Mouse (Mus musculus): Measurements from ENCODE around the gene Gpc6.

The Gpc6 gene

DNA sequence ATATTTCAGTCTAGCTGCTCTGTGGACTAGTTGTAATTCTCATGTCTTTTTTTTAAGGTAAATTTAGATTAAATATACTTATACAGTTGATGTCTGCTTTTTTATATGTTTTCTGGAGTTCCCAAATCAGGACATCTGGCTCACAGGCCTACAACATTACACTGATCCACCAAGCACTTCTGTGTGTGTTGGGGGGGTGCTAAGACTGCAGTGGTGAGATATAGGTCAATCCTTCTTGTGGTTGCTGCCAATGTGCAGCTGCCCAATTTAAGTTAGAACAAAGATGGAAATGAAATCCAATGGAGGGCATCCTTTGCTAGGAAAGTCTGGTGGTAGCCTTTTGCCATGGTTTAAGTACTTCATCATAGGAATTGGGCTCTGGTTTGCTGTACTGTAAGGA lies 340.5 kb downstream of the Gpc6 start:
- no peak for DNase-seq

GRCm38 (mm10) chr14:117267823-117268601 lies 342.9 kb downstream of the Gpc6 start:
- DNase-seq = peak; percentile 7

GRCm38 (mm10) chr14:117283631-117284030 lies 358.5 kb downstream of the Gpc6 start:
- DNase-seq = no peak

DNA sequence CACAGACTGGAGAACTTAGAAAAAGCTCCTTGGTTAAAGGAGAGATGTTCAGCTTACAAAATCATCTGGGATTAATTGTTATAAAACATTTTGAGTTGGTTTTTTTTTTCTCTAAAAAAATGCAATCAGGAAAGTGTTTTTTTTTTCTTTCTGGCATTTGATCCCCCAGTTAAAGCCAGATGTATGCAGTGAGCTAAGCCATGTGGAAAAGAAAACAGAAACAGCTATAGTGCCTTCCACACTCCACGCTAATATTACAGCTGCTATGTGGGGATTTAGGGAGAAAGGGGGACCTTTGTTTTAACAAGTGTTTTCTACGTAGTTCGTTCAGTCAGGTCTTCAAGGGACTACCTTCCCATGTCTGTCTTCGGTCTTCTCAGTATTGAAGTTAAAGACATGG lies 368.6 kb downstream of the Gpc6 start:
- no peak for DNase-seq

DNA sequence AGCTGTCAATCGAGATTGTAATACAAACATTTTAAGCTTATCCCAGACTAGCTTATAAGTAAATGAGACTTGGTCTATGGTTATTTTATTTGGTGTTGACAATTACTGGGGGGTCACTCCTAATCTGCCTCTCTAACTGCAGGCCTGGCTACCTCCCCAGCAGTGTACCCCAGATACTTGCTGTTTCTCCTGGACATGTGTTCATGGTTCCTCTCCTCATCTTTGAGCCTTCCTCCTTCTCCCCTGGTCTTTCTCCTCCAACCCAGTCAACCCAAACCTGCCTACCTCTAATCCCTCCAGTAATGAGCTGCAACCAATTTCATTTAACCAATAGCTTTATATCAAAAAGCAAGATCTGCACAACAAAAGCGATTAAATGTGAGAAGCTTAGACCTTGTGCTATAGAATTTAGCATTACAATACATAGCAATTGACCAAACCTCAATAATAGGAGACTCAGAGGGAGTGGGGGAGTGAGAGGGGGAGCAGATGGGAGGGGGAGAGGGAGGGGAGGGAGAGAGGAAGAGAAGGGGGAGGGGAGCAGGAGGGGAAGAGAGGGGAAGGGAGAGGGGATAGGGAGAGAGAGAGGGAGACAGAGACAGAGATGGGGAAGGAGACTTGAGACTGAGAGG lies 371.2 kb downstream of the Gpc6 start:
- no peak for DNase-seq

DNA sequence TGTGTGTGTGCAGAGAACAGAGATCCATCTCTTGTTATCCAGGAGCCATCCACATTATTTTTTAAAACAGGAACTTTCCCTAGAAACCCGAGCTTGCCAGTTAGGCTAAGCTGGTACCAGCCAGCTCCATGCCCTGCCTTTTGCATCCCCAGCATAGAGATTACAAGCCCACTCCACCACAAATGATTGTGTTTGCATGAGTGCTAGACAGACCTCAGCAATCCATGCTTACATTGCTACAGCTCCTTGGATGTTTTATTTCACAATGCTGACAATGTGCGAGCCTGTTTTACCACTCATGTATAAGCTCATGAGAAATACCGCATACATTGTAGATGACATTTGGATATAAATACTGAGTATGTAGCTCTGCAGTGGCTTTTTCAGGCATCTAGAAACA lies 375.9 kb downstream of the Gpc6 start:
- DNase-seq = no peak

DNA sequence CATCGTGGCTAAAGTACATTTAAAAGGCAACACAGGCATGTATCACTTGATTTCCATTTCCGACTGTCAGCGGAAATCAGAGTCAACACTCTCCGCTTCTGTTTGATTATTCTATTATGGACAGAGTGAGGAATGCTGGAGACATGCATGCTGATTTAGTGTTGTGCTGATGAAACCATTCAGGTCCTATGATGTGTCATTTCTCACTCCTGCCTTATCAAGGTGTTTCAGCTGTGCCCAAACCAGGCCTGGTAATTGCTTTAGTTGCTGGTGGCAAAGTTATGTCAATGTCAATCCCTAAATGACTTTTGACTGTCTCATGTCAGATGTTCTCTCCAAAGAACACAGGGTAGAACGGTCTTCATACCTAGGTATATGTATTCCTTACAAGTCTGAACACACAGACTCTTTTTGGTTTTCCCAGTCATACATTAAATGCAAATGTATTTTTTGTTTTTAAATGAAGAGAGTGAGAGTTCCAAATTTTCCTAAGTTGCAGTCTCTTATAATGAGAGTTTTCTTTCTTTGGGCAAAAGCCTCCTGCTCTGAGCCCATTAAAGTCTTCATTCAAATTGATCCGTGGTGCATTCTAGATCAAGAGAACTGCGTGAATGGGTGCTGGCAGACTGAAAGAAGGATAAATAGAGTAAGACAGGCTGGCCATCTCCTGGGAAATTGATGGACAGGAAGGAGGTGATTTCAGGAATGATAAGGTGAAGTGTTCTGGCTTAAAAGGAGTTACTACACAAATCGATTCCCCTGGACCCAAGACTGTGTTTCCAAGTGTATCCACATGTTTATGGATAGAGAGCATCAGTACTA lies 379.0 kb downstream of the Gpc6 start:
- no peak for DNase-seq

GRCm38 (mm10) chr14:117304723-117305010 lies 379.6 kb downstream of the Gpc6 start:
- no peak for DNase-seq

- DNase-seq = no peak
Measured at GRCm38 (mm10) chr14:117309997-117310520, 384.9 kb downstream of the Gpc6 start.

DNA sequence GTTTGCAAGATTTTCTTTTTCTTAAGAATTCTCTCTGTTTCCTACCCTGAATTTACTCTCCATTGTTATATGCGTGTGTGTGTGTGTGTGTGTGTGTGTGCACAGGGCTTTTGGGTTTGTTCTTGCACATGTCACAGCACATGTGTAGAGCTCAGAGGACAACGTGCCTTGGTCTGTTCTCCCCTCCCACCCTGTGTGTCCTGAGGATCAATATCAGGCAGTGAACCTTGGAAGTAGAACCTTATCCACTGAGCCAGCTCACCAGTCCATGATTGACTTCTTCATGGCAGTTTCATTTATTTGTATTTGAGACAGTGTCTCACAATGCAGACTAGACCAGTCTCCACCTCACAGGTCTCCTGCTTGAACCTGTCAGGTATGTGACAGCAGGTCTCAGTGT lies 399.1 kb downstream of the Gpc6 start:
- DNase-seq = no peak

DNA sequence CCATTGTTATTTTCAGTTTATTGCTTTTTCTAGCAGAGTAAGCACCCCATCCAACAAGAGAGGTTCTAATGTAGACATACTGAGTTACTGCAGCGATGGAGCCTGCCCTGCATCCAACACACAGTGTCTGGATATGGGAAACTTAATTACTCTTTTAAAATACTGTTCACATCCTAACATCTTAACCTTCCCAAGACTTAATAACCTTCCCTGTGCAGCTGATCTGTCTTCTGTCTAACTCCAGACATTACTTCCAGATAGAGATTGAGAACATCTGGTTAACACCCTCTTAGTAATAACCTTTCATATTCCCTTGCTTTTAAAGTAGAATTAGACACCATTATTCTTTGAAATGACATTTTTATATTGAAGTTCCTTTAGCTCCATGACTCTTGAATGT lies 407.1 kb downstream of the Gpc6 start:
- no peak for DNase-seq

DNA sequence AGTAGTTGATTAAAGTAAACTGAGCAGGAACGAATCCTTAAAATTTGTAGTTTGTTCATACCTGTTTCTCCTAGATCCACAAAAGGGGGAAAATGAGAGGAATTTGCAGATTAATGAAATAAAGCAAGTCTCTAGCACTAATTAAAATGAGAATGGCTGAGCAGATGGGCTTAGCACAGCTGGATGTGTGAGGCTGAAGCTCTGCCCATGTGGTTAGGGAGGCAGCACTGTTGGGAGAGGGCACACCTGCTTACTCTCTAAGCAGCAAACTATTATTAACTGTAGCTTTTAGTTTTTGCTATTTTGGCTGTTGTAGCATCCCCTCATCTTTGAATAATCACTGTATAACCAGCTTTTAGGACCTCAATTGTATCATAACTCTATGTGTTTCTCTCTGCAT lies 412.2 kb downstream of the Gpc6 start:
- DNase-seq = no peak

- DNase-seq = no peak
Measured at GRCm38 (mm10) chr14:117340549-117340948, 415.4 kb downstream of the Gpc6 start.

DNA sequence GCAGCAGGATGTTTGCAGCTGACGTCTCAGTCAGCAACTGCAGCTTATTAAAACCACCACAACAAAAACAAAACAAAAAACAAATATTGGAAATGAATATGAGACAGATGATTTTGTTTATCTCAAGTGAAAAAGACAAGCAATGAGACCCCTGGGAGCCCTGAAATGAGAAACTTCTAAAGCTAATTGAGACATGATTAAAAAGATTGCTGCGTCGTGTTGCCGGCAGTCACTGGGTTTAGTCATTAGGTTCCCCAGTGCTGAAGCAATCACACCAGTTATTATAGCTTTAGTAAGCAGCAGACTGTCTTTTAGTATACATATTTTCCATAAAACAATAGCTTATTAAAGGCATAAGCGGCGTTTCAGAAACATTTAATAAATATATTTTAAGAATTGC lies 419.4 kb downstream of the Gpc6 start:
- DNase-seq = no peak

GRCm38 (mm10) chr14:117346372-117346885 lies 421.3 kb downstream of the Gpc6 start:
- DNase-seq = no peak

- DNase-seq = no peak
Measured at GRCm38 (mm10) chr14:117351296-117351695, 426.2 kb downstream of the Gpc6 start.

- no peak for DNase-seq
Measured at GRCm38 (mm10) chr14:117361155-117361964, 436.2 kb downstream of the Gpc6 start.

DNA sequence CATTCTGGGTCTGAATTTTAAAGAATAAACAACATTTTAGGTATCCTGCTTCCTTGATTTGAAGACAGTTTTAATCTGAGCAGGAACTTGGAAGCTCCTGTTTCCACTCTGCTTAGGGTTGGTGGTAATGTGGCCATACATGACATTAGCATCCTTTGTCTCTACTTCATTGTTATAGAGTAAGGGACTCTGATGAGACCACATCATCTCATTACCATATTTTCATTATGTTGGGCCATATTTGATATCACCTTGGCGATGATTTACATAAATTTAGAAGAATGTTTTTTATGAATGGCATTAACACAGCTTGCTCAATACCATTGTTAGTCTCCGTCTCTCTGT lies 436.8 kb downstream of the Gpc6 start:
- DNase-seq = no peak

DNA sequence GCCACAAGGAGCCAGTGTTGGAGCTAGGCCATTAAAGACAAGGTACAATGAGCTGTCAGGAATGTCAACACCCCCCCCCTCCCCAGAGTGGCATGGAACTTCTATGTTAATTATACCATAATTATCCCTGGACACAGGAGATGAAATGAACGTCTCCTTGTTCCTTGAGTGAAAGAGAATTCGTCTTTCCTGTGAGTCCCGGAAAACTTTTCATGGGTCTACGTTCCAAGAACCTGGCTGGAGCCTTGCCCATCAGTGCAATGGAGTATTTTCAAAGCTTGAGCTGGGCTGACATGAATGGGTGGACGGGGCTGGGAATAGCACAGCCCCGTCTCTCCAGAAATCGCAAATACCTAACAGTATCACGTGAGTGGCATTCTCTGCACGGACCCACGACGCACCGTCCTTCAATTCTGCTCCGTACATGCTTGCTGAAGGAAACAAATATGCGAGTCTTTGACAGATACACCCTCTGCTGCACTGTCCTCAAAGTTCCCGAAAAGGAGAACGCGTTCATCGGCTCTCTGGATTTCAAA lies 444.3 kb downstream of the Gpc6 start:
- no peak for DNase-seq

DNA sequence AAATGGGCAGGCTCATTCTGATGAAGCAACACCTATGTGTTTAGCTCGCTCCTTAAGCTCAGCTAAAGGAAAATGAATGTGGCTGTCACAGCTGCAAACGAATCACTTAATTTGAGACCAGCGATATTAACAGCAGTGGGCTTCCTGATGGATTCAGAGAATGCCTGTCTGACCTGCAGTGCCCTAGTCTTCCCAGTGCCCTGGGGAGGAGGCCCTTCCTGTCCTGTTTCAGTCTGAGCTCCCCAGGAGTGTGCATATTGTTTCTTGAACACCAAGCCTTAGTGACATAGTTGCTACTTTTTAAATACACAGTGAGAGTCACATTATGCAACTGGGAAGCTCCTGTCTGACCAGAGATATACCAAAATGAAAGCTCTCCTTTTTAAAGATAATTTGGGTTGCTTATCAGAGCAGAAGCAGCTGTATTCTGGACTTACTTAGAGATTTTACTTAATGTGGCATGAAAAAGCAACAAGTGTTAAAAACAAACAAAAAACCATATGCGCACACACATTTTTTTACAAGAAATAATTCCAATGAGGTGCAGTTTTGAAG lies 451.8 kb downstream of the Gpc6 start:
- DNase-seq = no peak

DNA sequence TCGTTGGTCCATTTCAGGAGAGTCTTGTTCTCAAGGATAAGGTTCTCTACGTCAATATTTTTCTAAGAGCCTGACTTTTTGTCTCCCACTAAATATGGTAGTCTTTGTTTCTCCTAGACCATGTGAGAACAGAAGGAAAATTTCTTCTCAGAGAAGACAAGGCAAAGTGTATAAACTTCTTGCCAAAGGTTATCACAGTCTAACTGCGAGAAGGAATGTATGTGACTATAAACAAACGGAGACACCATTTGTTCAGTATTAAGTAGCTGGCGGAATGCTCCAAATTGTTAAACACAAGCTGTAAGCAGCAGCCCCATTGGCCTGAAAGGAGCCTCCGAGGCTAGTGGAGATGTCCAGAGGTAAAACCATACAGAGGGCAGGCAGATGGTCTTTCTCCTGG lies 454.9 kb downstream of the Gpc6 start:
- DNase-seq = no peak

GRCm38 (mm10) chr14:117383188-117383587 lies 458.1 kb downstream of the Gpc6 start:
- no peak for DNase-seq
